Mouse (Mus musculus) CH12.LX (cell line): ENCODE results near the gene Usp40.

Experiments
- CTCF ChIP-seq, 2 experiments: IDR thresholded peaks in 1 of 2; conservative IDR thresholded peaks in 1 of 2; 2 replicates each; pipeline ENCODE4 v1.5.1; 2011 to 2012; ENCODE audit warnings: low read depth in 2 of 2, low read length in 2 of 2, improper control_type of control experiment in 1 of 2, inconsistent platforms in 1 of 2, mild to moderate bottlenecking in 1 of 2, moderate library complexity in 1 of 2
- HCFC1 ChIP-seq: IDR thresholded peaks from 2 replicates; pipeline ENCODE4 v1.6.1; 2012; ENCODE audit warnings: low read depth, mild to moderate bottlenecking, inconsistent platforms, low read length, improper control_type of control experiment
- MAFK ChIP-seq: IDR thresholded peaks from 2 replicates; pipeline ENCODE4 v1.6.1; 2011; ENCODE audit warnings: low read length, improper control_type of control experiment; ENCODE audit not compliant: insufficient replicate concordance
- NELFE ChIP-seq: IDR thresholded peaks from 2 replicates; pipeline ENCODE4 v1.6.1; 2011; ENCODE audit warnings: low read depth, low read length, improper control_type of control experiment
- PAX5 ChIP-seq: IDR thresholded peaks from 2 replicates; pipeline ENCODE4 v1.6.1; 2012; ENCODE audit warnings: low read length, inconsistent platforms, mixed read lengths
- POLR2A ChIP-seq: IDR thresholded peaks from 2 replicates; pipeline ENCODE4 v1.6.1; 2011; ENCODE audit warnings: low read depth, mild to moderate bottlenecking, improper control_type of control experiment, low read length
- SIN3A ChIP-seq: IDR thresholded peaks from 2 replicates; pipeline ENCODE4 v1.6.1; 2012; ENCODE audit warnings: low read length, improper control_type of control experiment, inconsistent platforms
- TBP ChIP-seq: conservative IDR thresholded peaks from 2 replicates; pipeline ENCODE4 v1.6.1; 2011; ENCODE audit warnings: low read depth, low read length, improper control_type of control experiment
- USF1 ChIP-seq: IDR thresholded peaks from 2 replicates; pipeline ENCODE4 v1.6.1; 2014; ENCODE audit warnings: low read depth, mild to moderate bottlenecking, inconsistent platforms, low read length, improper control_type of control experiment

DNA sequence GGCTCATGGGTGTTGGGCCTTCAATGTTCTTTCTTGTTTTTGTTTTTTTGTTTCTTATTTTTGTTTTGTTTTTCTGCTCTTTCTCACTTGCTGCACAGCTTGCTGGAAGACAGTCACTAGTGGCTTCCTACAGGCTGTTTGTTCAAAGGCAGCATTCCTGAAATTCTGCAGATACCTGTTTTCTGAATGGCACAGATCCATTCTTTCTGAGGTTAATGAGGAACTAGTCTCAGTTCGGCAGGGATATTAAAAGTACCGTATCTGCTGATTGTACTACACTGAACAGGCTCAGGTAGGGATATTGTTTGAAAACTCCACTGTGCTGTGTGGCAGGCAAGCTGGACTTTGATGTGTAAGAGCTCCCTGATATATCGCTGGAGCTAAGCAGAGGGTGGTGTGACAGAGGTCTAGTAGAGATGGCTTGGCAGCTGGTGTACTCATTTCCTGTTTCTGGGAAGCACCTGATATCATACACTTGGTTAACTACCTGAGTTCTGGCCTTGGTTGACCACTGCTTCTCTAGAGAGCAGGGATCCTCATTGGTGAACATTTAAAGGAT lies 88.2 kb downstream of the Usp40 start:
- no peak for TF ChIP-seq CTCF (conservative IDR thresholded peaks at IDR 0.05 in 1 of 2, IDR thresholded peaks at IDR 0.05 in 1 of 2; ENCODE audit: low read depth in 2 of 2, low read length in 2 of 2)
- no peak for TF ChIP-seq POLR2A
- no peak for TF ChIP-seq NELFE
- no peak for TF ChIP-seq PAX5
- no peak for TF ChIP-seq SIN3A
- TF ChIP-seq MAFK: no peak
- TF ChIP-seq HCFC1: no peak
- TF ChIP-seq TBP: no peak
- TF ChIP-seq USF1: no peak
